Mouse (Mus musculus) lung, postnatal 0 days (tissue): ENCODE results near the gene Gadd45g.

Experiments used
- CTCF ChIP-seq: IDR thresholded peaks from 2 replicates; pipeline ENCODE4 v1.5.1; 2016; ENCODE audit warnings: antibody characterized with exemption, mild to moderate bottlenecking
- EP300 ChIP-seq: IDR thresholded peaks from 2 replicates; pipeline ENCODE4 v1.6.1; 2016; ENCODE audit warnings: antibody characterized with exemption, mild to moderate bottlenecking, control low read depth

DNA sequence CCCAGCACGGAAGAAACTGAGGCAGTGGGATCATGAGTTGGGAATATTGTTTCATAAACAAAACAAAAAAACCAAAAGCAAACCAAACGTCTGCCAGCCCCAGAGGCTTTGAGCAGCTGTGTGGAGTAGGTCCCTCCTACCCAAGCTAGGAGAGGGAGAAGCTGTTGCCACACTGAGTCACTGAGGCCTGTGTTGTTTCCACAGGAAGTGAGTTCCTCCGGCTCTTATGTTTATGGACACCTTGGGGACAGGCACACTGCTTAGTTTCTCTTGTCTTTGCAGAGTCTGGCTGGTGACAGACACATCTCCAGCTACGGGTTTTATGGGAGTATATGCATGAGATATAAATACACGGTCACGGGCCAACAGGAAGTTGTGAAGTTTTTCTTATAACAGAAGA lies 39.6 kb downstream of the Gadd45g start:
- no peak for TF ChIP-seq EP300
- TF ChIP-seq CTCF: no peak
